Mouse (Mus musculus): ENCODE data around the gene C77080. TPM values are rescaled to one million over a fixed set of nuclear protein-coding genes. Genes with fewer than 3 reads are reported as not detected.
"Not testable (repeated sequence)": the region's sequence is repeated elsewhere in the genome, so short reads cannot be mapped to it uniquely, and the experiment has no call there.

The C77080 gene
- polyA plus RNA-seq, 1 experiment from 2014 or later: 9.6 TPM

GRCm38 (mm10) chr4:129218569-129219175 is 42.5 kb downstream of the C77080 start:
- DNase-seq (ENCODE audit: low spot score): no peak
- TF ChIP-seq EP300 (optimal IDR thresholded peaks at IDR 0.05): no peak
- TF ChIP-seq CTCF (IDR thresholded peaks at IDR 0.05; ENCODE audit: low read depth): no peak
- WGBS: 80% methylated on average over 7 of the region's 7 CpGs
- Histone ChIP-seq H3K9me3 (ENCODE audit: control insufficient read depth, low read length) (no peaks in the 10 kb centered on the region), H3K4me2 (replicated peaks; ENCODE audit: low read depth) (no peak overlapping the region), H3K4me3 (ENCODE audit: low read depth, low read length) (no peak overlapping the region), H3K27me3 (ENCODE audit: control insufficient read depth, insufficient read depth, low read length) (no peaks in the 10 kb centered on the region), H3K27ac (replicated peaks) (no peak overlapping the region), H3K9ac (ENCODE audit: low read length) (no peak overlapping the region), H3K36me3 (ENCODE audit: control insufficient read depth, insufficient read depth, low read length) (peaks cover 42% of the 10 kb centered on the region), H3K4me1 (replicated peaks; ENCODE audit: control insufficient read depth, insufficient read depth) (no peaks in the 10 kb centered on the region)
- no peak for ATAC-seq (ENCODE audit: low FRiP score, low TSS enrichment)

- not testable (repeated sequence) for H3K27me3 ChIP-seq (ENCODE audit: control insufficient read depth, insufficient read depth, low read length); DNase-seq (ENCODE audit: low spot score); H3K9me3 ChIP-seq (ENCODE audit: control insufficient read depth, low read length); H3K4me1 ChIP-seq (replicated peaks; ENCODE audit: control insufficient read depth, insufficient read depth); H3K4me2 ChIP-seq (replicated peaks; ENCODE audit: low read depth); ATAC-seq (ENCODE audit: low FRiP score, low TSS enrichment); H3K9ac ChIP-seq (ENCODE audit: low read length); H3K27ac ChIP-seq (replicated peaks); H3K4me3 ChIP-seq (ENCODE audit: low read depth, low read length)
- H3K36me3 ChIP-seq (ENCODE audit: control insufficient read depth, insufficient read depth, low read length): peaks cover 23% of the 10 kb centered on the region
- TF ChIP-seq CTCF (IDR thresholded peaks at IDR 0.05; ENCODE audit: low read depth): peak; percentile 66
- 75% methylated on average over 3 of the region's 3 CpGs for WGBS
These were observed 48.7 kb downstream of the C77080 start for GRCm38 (mm10) chr4:129212486-129212885.

GRCm38 (mm10) chr4:129211461-129211860 is 49.7 kb downstream of the C77080 start:
- 55% methylated on average over 4 of the region's 4 CpGs for WGBS
- H3K4me1 ChIP-seq (replicated peaks; ENCODE audit: control insufficient read depth, insufficient read depth): no peaks in the 10 kb centered on the region
- H3K9me3 ChIP-seq (ENCODE audit: control insufficient read depth, low read length): no peaks in the 10 kb centered on the region
- H3K27ac ChIP-seq (replicated peaks): no peak overlapping the region
- no peak overlapping the region for H3K4me3 ChIP-seq (ENCODE audit: low read depth, low read length)
- H3K4me2 ChIP-seq (replicated peaks; ENCODE audit: low read depth): no peak overlapping the region
- no peak overlapping the region for H3K9ac ChIP-seq (ENCODE audit: low read length)
- no peak for DNase-seq (ENCODE audit: low spot score)
- TF ChIP-seq CTCF (IDR thresholded peaks at IDR 0.05; ENCODE audit: low read depth): no peak
- no peak for TF ChIP-seq EP300 (optimal IDR thresholded peaks at IDR 0.05)
- peaks cover 23% of the 10 kb centered on the region for H3K36me3 ChIP-seq (ENCODE audit: control insufficient read depth, insufficient read depth, low read length)
- ATAC-seq (ENCODE audit: low FRiP score, low TSS enrichment): no peak
- no peaks in the 10 kb centered on the region for H3K27me3 ChIP-seq (ENCODE audit: control insufficient read depth, insufficient read depth, low read length)

GRCm38 (mm10) chr4:129209504-129209903 is 51.7 kb downstream of the C77080 start:
- peaks cover 22% of the 10 kb centered on the region for H3K36me3 ChIP-seq (ENCODE audit: control insufficient read depth, insufficient read depth, low read length)
- 47% methylated on average over 7 of the region's 7 CpGs for WGBS

GRCm38 (mm10) chr4:129206792-129207191 is 54.4 kb downstream of the C77080 start:
- Histone ChIP-seq H3K27me3 (ENCODE audit: control insufficient read depth, insufficient read depth, low read length) (no peaks in the 10 kb centered on the region), H3K4me2 (replicated peaks; ENCODE audit: low read depth) (no peak overlapping the region), H3K4me1 (replicated peaks; ENCODE audit: control insufficient read depth, insufficient read depth) (no peaks in the 10 kb centered on the region), H3K27ac (replicated peaks) (no peak overlapping the region), H3K4me3 (ENCODE audit: low read depth, low read length) (no peak overlapping the region), H3K9me3 (ENCODE audit: control insufficient read depth, low read length) (no peaks in the 10 kb centered on the region), H3K9ac (ENCODE audit: low read length) (no peak overlapping the region), H3K36me3 (ENCODE audit: control insufficient read depth, insufficient read depth, low read length) (peaks cover 23% of the 10 kb centered on the region)
- DNase-seq (ENCODE audit: low spot score): no peak
- TF ChIP-seq CTCF (IDR thresholded peaks at IDR 0.05; ENCODE audit: low read depth) (no peak), EP300 (optimal IDR thresholded peaks at IDR 0.05) (no peak)
- ATAC-seq (ENCODE audit: low FRiP score, low TSS enrichment): no peak
- WGBS: 32% methylated on average over 8 of the region's 8 CpGs

More at GRCm38 (mm10) chr4:129209504-129209903, 51.7 kb downstream of the C77080 start:
- H3K9ac ChIP-seq (ENCODE audit: low read length): no peak overlapping the region
- H3K4me3 ChIP-seq (ENCODE audit: low read depth, low read length): no peak overlapping the region
- H3K27me3 ChIP-seq (ENCODE audit: control insufficient read depth, insufficient read depth, low read length): no peaks in the 10 kb centered on the region
- 0 out of 2 replicates have a peak, but pooled peaks have one; percentile 22 for ATAC-seq (ENCODE audit: low FRiP score, low TSS enrichment)
- H3K4me1 ChIP-seq (replicated peaks; ENCODE audit: control insufficient read depth, insufficient read depth): no peaks in the 10 kb centered on the region
- TF ChIP-seq CTCF (IDR thresholded peaks at IDR 0.05; ENCODE audit: low read depth) (peak; percentile 83), EP300 (optimal IDR thresholded peaks at IDR 0.05) (no peak)
- H3K4me2 ChIP-seq (replicated peaks; ENCODE audit: low read depth): no peak overlapping the region
- no peaks in the 10 kb centered on the region for H3K9me3 ChIP-seq (ENCODE audit: control insufficient read depth, low read length)
- no peak overlapping the region for H3K27ac ChIP-seq (replicated peaks)
- DNase-seq (ENCODE audit: low spot score): no peak

- Histone ChIP-seq H3K27me3 (ENCODE audit: control insufficient read depth, insufficient read depth, low read length) (no peaks in the 10 kb centered on the region), H3K4me2 (replicated peaks; ENCODE audit: low read depth) (no peak overlapping the region), H3K9ac (ENCODE audit: low read length) (no peak overlapping the region), H3K4me3 (ENCODE audit: low read depth, low read length) (no peak overlapping the region), H3K9me3 (ENCODE audit: control insufficient read depth, low read length) (no peaks in the 10 kb centered on the region), H3K27ac (replicated peaks) (no peak overlapping the region), H3K4me1 (replicated peaks; ENCODE audit: control insufficient read depth, insufficient read depth) (no peaks in the 10 kb centered on the region), H3K36me3 (ENCODE audit: control insufficient read depth, insufficient read depth, low read length) (peaks cover 32% of the 10 kb centered on the region)
- WGBS: 86% methylated on average over 10 of the region's 10 CpGs
- ATAC-seq (ENCODE audit: low FRiP score, low TSS enrichment) (no peak), DNase-seq (ENCODE audit: low spot score) (no peak)
- TF ChIP-seq CTCF (IDR thresholded peaks at IDR 0.05; ENCODE audit: low read depth) (no peak), EP300 (optimal IDR thresholded peaks at IDR 0.05) (no peak)
These were observed 56.5 kb downstream of the C77080 start for GRCm38 (mm10) chr4:129204655-129205054.
